Mouse (Mus musculus) lung, embryonic 15.5 days (tissue): Measurements from ENCODE around the gene Slc12a9. TPM values are rescaled to one million over a fixed set of nuclear protein-coding genes. Genes with fewer than 3 reads are reported as not detected.

Experiments
- ATAC-seq: fragments of 200-750 bp; cut with Nextera tagmentation; 2 replicates; pipeline ENCODE4 v1.8.0; 2017; ENCODE audit warnings: moderate number of reproducible peaks, borderline replicate concordance; ENCODE audit not compliant: low FRiP score, low TSS enrichment; ENCODE audit errors: extremely low read depth
- H3K27ac ChIP-seq: fragments of 300-500 bp; sonication (generic); 2 replicates; pipeline ENCODE4 v1.5.1; 2015; ENCODE audit warnings: moderate library complexity, mild to moderate bottlenecking, inconsistent platforms
- H3K27me3 ChIP-seq: fragments of 300-500 bp; sonication (generic); 2 replicates; pipeline ENCODE4 v1.6.1; 2015; ENCODE audit warnings: inconsistent platforms
- H3K36me3 ChIP-seq: fragments of 300-500 bp; sonication (generic); 2 replicates; pipeline ENCODE4 v1.6.1; 2015; ENCODE audit warnings: inconsistent platforms
- H3K4me1 ChIP-seq: fragments of 300-500 bp; sonication (generic); 2 replicates; pipeline ENCODE4 v1.6.1; 2015; ENCODE audit warnings: inconsistent platforms
- H3K4me2 ChIP-seq: fragments of 300-500 bp; sonication (generic); 2 replicates; pipeline ENCODE4 v1.6.1; 2015; ENCODE audit warnings: inconsistent platforms, mild to moderate bottlenecking, moderate library complexity
- H3K4me3 ChIP-seq: fragments of 300-500 bp; sonication (generic); 2 replicates; pipeline ENCODE4 v1.5.1; 2015; ENCODE audit warnings: mild to moderate bottlenecking, inconsistent platforms
- H3K9ac ChIP-seq: fragments of 300-500 bp; sonication (generic); 2 replicates; pipeline ENCODE4 v1.6.1; 2015; ENCODE audit warnings: inconsistent platforms
- H3K9me3 ChIP-seq: fragments of 300-500 bp; sonication (generic); 2 replicates; pipeline ENCODE4 v1.6.1; 2016; ENCODE audit warnings: inconsistent platforms
- whole genome bisulfite sequencing: fragments of 180-500 bp; shearing (Covaris S2); methylation state at CpG from one replicate; pipeline ENCODE4 v1.1.7; 2015; 5-methylcytosine and 5-hydroxymethylcytosine counted together
- polyA plus RNA-seq: library from polyadenylated mRNA; unstranded; fragments of >200 nt; fragmentation: Nextera tagmentation; extraction: Ambion mirVana; gene quantifications from 2 replicates; pipeline ENCODE4 v1.2.1, GENCODE M21; 2015

The Slc12a9 gene
- polyA plus RNA-seq, 1 experiment from 2014 or later = 13.0 TPM

- no peaks in the 10 kb centered on the region for H3K9me3 ChIP-seq
- H3K27me3 ChIP-seq = no peaks in the 10 kb centered on the region
- H3K27ac ChIP-seq = no peak overlapping the region
- peaks cover 69% of the 10 kb centered on the region for H3K4me1 ChIP-seq
- H3K9ac ChIP-seq = no peak overlapping the region
- no peak overlapping the region for H3K4me2 ChIP-seq
- H3K4me3 ChIP-seq = no peak overlapping the region
- ATAC-seq = no peak
- H3K36me3 ChIP-seq = no peaks in the 10 kb centered on the region
Measured at GRCm38 (mm10) chr5:137343869-137344268, 10.5 kb upstream of the Slc12a9 start.

- 88% methylated on average over 5 of the region's 5 CpGs for WGBS
- Histone ChIP-seq H3K27me3 (no peaks in the 10 kb centered on the region), H3K4me3 (no peak overlapping the region), H3K4me1 (peaks cover 66% of the 10 kb centered on the region), H3K4me2 (no peak overlapping the region), H3K36me3 (no peaks in the 10 kb centered on the region), H3K27ac (peak overlapping the region; percentile 74), H3K9me3 (no peaks in the 10 kb centered on the region), H3K9ac (no peak overlapping the region)
- no peak for ATAC-seq
Measured at GRCm38 (mm10) chr5:137343412-137343811, 10.0 kb upstream of the Slc12a9 start.

- no peak overlapping the region for H3K4me2 ChIP-seq
- H3K27me3 ChIP-seq = no peaks in the 10 kb centered on the region
- no peak for ATAC-seq
- H3K4me3 ChIP-seq = no peak overlapping the region
- H3K4me1 ChIP-seq = peaks cover 57% of the 10 kb centered on the region
- H3K36me3 ChIP-seq = no peaks in the 10 kb centered on the region
- 33% methylated on average over 7 of the region's 7 CpGs for WGBS
- no peaks in the 10 kb centered on the region for H3K9me3 ChIP-seq
- H3K9ac ChIP-seq = no peak overlapping the region
- H3K27ac ChIP-seq = peak overlapping the region; percentile 74
Measured at GRCm38 (mm10) chr5:137342407-137343012, 9.1 kb upstream of the Slc12a9 start.

- H3K9me3 ChIP-seq = no peaks in the 10 kb centered on the region
- no peak overlapping the region for H3K9ac ChIP-seq
- WGBS = 66% methylated on average over 6 of the region's 6 CpGs
- H3K27ac ChIP-seq = peak overlapping the region; percentile 91
- H3K36me3 ChIP-seq = no peaks in the 10 kb centered on the region
- ATAC-seq = no peak
- H3K4me1 ChIP-seq = peaks cover 37% of the 10 kb centered on the region
- H3K4me2 ChIP-seq = no peak overlapping the region; the same call in 1 of the 2 replicates
- no peaks in the 10 kb centered on the region for H3K27me3 ChIP-seq
- H3K4me3 ChIP-seq = no peak overlapping the region
Measured at GRCm38 (mm10) chr5:137340222-137340621, 6.8 kb upstream of the Slc12a9 start.

DNA sequence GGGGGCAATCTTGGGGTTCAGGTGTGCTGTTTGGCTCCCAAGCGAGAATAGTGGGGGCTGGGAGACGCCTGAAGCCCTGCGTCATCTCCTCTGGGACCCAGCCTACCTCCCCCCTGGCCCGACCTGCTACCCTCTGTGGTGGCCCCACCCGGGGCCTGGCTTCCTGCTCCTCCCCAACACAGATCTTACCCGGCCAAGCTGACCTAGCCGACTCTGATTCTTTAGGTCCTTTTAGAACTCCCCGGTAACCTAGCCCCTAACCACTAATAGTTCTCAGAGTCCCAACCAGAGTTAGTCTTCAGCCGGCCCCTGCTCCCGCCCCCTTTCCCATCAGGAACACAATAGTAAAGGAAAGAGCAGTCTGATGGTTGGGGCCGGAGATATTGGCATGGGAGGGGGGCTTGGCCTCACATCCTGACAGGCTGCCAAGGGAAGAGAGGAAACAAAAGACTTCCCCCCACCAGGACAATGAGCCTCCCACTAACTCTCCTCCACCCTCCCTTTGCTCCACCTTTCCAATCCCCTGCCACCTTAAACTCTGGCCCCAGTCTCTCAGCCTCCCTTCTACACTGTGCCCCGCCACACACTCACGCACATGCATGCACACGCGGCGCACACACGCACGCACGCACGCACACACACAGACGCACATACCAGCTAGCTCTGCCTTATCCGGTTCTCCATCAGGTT, 6.0 kb upstream of the Slc12a9 start:
- peak overlapping the region; percentile 47 for H3K9ac ChIP-seq
- peaks cover 31% of the 10 kb centered on the region for H3K4me1 ChIP-seq
- H3K4me3 ChIP-seq = peak overlapping the region; percentile 39
- 14% methylated on average over 22 of the region's 22 CpGs for WGBS
- H3K27me3 ChIP-seq = no peaks in the 10 kb centered on the region
- peak; percentile 52 for ATAC-seq
- peak overlapping the region; percentile 70 for H3K4me2 ChIP-seq
- H3K27ac ChIP-seq = peak overlapping the region; percentile 91
- H3K9me3 ChIP-seq = no peaks in the 10 kb centered on the region
- H3K36me3 ChIP-seq = no peaks in the 10 kb centered on the region

- Histone ChIP-seq H3K4me3 (peak overlapping the region; percentile 39), H3K4me2 (peak overlapping the region; percentile 70), H3K9ac (peak overlapping the region; percentile 47), H3K27ac (peak overlapping the region; percentile 91), H3K27me3 (no peaks in the 10 kb centered on the region), H3K4me1 (peaks cover 33% of the 10 kb centered on the region), H3K9me3 (no peaks in the 10 kb centered on the region), H3K36me3 (no peaks in the 10 kb centered on the region)
- ATAC-seq = peak; percentile 46; the same call in 1 of the 2 replicates
- 2% methylated on average over 11 of the region's 11 CpGs for WGBS
Measured at GRCm38 (mm10) chr5:137338663-137339289, 5.4 kb upstream of the Slc12a9 start.

DNA sequence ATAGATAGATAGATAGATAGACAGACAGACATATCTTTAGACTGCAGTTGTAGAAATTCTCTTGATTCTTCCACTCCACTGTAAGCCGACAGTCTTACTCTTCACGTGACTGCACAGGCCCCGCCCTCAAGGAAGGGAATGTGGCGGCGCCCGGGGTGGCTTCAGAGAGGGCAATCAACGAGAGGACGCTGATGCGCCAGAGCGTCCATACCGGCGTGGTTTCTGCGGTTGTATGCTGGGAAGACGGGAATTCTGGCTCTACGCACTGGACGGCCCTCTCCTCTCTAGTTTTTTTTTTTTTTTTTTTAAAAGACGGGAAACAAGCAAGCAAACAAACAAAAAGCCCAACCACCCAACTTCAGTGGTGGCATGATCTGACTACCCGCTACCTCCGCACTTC, 4.9 kb upstream of the Slc12a9 start:
- Histone ChIP-seq H3K9me3 (no peaks in the 10 kb centered on the region), H3K4me2 (peak overlapping the region; percentile 70), H3K36me3 (no peaks in the 10 kb centered on the region), H3K4me1 (peaks cover 32% of the 10 kb centered on the region), H3K27me3 (no peaks in the 10 kb centered on the region), H3K27ac (peak overlapping the region; percentile 91), H3K9ac (peak overlapping the region; percentile 47), H3K4me3 (peak overlapping the region; percentile 39)
- 0% methylated on average over 19 of the region's 19 CpGs for WGBS
- ATAC-seq = peak; percentile 83

GRCm38 (mm10) chr5:137337190-137337589, 3.8 kb upstream of the Slc12a9 start:
- H3K9me3 ChIP-seq = no peaks in the 10 kb centered on the region
- H3K4me3 ChIP-seq = no peak overlapping the region
- H3K27ac ChIP-seq = no peak overlapping the region
- H3K27me3 ChIP-seq = no peaks in the 10 kb centered on the region
- no peak for ATAC-seq
- peaks cover 28% of the 10 kb centered on the region for H3K4me1 ChIP-seq
- no peak overlapping the region for H3K4me2 ChIP-seq
- H3K9ac ChIP-seq = no peak overlapping the region
- no peaks in the 10 kb centered on the region for H3K36me3 ChIP-seq
- WGBS = 47% methylated on average over 8 of the region's 8 CpGs

DNA sequence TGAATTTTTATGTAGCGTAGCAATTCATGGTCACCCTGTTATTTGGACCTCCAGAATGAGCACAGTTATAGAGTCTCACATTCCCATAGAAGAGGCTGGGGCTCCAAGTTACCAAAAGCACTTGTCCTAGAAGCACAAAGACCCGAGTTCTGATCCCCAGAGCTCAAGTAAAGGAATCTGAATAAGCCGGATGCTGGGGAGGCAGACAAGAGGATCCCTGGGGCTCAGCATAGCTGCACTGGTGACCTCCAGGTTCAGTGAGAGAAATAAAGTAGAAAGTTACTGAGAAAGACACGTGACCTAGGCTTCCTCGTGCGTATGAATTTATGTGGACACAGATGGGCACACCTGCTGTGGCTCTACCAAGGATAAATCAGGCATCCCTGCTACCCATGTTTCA, 1.7 kb upstream of the Slc12a9 start:
- no peak overlapping the region for H3K9ac ChIP-seq

DNA sequence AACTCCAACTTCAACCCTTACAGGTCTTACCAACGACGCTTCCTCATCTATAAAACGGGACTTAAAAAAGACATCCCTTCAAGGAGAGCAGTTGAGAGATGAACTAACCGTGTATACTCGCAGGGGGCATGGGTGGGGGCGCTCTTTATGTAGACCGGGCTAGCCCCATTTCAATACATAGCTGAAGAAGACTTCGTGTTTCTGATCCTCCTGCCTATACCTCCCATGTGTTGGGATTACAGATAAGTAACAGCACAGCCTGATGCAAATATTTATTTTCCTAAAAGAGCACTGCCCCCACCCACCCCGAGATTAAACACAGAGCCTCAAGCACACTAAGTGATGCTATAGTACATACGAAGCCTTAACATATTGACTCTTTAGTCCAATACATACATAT, 920 bp upstream of the Slc12a9 start:
- 40% methylated on average over 10 of the region's 10 CpGs for WGBS
- ATAC-seq = no peak
- Histone ChIP-seq H3K4me3 (peak overlapping the region; percentile 59), H3K27me3 (no peaks in the 10 kb centered on the region), H3K4me1 (peaks cover 21% of the 10 kb centered on the region), H3K27ac (peak overlapping the region; percentile 17), H3K9me3 (no peaks in the 10 kb centered on the region), H3K9ac (no peak overlapping the region), H3K4me2 (peak overlapping the region; percentile 91), H3K36me3 (no peaks in the 10 kb centered on the region)

More for the DNA sequence above, 1.7 kb upstream of the Slc12a9 start:
- no peaks in the 10 kb centered on the region for H3K36me3 ChIP-seq
- no peaks in the 10 kb centered on the region for H3K9me3 ChIP-seq
- no peaks in the 10 kb centered on the region for H3K27me3 ChIP-seq
- H3K4me1 ChIP-seq = peaks cover 28% of the 10 kb centered on the region
- no peak overlapping the region for H3K4me3 ChIP-seq
- no peak for ATAC-seq
- no peak overlapping the region for H3K27ac ChIP-seq
- no peak overlapping the region for H3K4me2 ChIP-seq
- WGBS = 71% methylated on average over 6 of the region's 6 CpGs

DNA sequence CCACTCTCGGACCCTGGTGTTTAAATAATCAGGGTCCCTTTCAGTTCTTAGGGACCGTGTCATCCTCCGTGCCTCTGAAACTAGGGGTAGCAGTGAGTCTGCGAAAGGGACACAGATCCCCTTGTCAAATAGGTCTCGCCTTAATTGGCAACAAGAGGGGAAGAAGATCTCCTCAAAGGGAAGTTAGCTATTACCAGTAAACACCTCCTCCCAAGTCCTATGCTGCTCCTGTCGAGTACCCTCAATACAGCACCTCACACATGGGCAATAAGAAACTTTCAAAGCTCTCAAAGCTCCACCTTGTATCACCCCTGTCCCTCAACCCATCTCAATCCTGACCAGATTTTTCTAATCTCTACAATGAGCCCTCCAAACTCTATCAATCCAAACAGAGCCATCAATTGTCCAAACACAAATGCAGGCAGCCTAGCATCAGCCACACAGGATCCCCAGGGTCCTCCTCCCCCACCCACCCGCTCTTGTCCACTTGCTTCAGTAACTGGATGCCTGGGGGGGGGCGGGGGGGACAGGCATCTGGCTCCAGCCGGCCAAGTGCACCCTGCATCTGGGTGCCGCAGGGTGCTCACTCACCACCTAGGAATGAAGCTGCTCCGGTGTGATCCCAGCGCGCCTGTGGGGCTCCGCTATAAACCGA, 413 bp downstream of the Slc12a9 start:
- Histone ChIP-seq H3K27me3 (no peaks in the 10 kb centered on the region), H3K9ac (peak overlapping the region; percentile 56), H3K4me2 (peak overlapping the region; percentile 91), H3K4me1 (peaks cover 14% of the 10 kb centered on the region; the same call in 1 of the 2 replicates), H3K4me3 (peak overlapping the region; percentile 59), H3K27ac (no peak overlapping the region; the same call in 1 of the 2 replicates), H3K9me3 (no peaks in the 10 kb centered on the region), H3K36me3 (no peaks in the 10 kb centered on the region)
- WGBS = 16% methylated on average over 15 of the region's 15 CpGs
- peak; percentile 21; the same call in 1 of the 2 replicates for ATAC-seq
